Mouse (Mus musculus): ENCODE measurements around the gene Fancc. TPM values are rescaled to one million over a fixed set of nuclear protein-coding genes. Genes with fewer than 3 reads are reported as not detected.
"Not testable (repeated sequence)": the region's sequence is repeated elsewhere in the genome, so short reads cannot be mapped to it uniquely, and the experiment has no call there.

The Fancc gene
- total RNA-seq, 2 experiments from 2014 or later, result 7.2 to 7.6 TPM

DNA sequence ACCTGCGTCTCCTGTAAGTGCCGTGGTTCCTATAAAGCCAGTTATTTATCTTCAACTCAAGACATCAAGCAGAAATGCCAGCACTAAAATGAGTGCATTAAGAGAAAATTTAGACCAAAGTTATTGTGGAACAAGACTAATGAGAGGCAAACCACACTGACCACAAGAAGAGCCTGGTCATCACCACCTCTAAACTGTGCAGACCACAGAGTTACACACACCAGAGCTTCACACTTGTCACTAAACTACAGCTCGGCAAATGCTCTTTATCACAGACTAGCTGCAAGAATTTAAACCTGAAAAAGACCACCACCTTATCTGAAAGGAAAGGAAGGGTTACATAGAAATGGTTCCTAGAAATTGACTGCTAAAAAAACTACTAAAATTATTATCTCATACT is 135.3 kb downstream of the Fancc start:
- DNase-seq (ENCODE audit: low spot score in 2 of 2), result no peak
- intact Hi-C loops (cut with DNase I), result loop anchor here (10.0 kb wide), 1 partner anchor 673 kb away; no protein-coding TSS in a partner anchor

GRCm38 (mm10) chr13:63360111-63360885 is 136.8 kb downstream of the Fancc start:
- DNase-seq (ENCODE audit: low spot score in 2 of 2), result peak; percentile 16 to 57
- intact Hi-C loops (cut with DNase I), result loop anchor here (10.0 kb wide), 1 partner anchor 675 kb away; no protein-coding TSS in a partner anchor

DNA sequence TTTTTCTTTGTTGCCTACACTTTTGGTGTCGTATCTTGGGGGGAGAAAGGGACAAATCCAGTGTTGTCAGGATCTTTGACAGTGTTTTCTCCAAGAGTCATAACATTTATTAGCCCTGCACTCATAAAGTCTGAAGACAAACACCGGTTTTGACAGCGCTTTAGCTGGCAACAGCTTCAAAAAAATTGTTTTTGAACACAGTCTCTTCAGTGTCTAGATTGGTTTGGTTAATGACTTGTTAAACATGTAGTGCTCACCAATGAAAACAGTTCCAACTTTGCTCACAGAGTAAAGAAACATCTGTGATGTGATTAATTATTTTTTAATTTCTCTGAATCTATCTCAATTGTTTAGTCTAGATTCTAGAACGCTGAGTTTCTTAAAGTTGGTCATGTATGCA is 137.7 kb downstream of the Fancc start:
- intact Hi-C loops (cut with DNase I), result no loop called here
- no peak for DNase-seq (ENCODE audit: low spot score in 2 of 2)

DNA sequence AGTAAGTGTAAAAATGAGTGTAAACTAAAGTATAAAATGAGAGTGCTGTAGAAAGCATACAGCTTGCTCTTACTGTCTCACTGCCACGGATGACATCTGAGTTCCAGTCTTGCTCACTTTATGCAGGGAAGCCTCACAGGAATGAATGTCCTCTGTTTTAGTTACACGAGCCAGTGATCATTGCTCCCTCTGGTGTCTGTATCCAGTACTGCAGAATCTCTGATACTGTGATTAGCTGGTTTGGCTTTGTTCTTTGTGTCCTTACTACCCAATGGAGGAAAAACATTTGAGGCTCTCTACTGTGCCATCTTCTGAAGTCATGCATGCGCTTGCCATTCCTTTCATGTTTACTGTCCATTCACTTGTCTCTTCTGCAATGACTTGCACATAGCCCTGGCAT is 140.5 kb downstream of the Fancc start:
- DNase-seq (ENCODE audit: low spot score in 2 of 2), result peak; percentile 79 to 84

DNA sequence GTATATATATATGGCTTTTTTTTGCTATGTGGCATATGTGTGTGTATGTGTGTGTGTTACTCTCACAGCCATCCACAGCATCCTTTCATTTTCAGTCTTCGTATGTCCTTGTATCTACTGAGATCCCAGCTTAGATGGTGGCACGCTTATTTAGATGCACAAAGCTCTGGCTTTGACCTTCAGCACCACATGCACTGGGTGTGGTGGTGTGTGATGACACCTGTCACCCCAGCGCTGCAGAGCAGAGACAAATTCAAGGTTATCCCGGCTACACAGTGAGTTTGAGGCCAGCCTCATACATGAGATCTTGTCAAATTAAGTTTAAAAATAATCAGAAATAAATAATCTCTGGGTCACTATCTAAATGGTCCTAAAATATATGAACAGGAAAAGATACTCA is 141.0 kb downstream of the Fancc start:
- DNase-seq (ENCODE audit: low spot score in 2 of 2), result no peak
- intact Hi-C loops (cut with DNase I), result no loop called here

More for the DNA sequence above, 140.5 kb downstream of the Fancc start:
- intact Hi-C loops (cut with DNase I), result no loop called here

DNA sequence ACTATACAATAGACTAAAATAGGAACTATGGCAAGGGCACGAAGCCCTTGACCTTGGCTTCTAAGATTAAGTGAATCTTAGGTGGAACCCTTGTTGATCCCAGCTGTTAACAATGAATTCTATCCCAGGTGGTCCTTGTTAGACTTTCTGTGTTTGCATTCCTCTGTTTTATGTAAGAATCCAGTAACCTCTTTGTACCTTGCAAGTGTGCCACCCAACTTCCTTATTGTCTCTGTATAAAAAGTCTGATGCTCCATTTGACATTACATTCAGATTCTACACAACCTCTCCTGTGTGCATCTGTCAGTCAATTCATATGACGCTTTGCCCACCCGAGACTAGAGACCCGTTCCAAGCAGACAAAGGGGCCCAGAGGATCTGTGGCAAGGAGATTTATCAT is 143.8 kb downstream of the Fancc start:
- DNase-seq (ENCODE audit: low spot score in 2 of 2); intact Hi-C loops (cut with DNase I): not testable (repeated sequence)

DNA sequence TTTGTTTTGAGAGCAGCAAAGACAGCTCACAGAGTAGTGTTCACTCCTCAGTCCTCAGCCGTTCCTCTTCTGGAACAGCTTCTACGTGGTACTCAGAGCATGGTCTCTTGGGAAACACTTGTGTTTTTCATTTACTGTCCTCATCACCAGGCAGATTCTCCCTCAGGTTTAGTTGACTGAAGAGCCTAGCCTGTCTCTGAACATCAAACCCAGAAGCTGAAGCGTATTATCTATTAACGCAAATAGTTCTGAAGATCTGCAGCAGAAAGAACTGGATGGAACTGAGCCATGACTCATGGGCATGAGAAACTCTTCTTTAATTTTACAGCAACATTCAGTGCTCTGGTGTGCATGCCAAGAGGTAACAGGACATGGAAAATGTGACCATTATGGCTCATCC is 147.0 kb downstream of the Fancc start:
- intact Hi-C loops (cut with DNase I), result no loop called here
- DNase-seq (ENCODE audit: low spot score in 2 of 2), result no peak

- no peak for DNase-seq (ENCODE audit: low spot score in 2 of 2)
- intact Hi-C loops (cut with DNase I), result no loop called here
Measured at GRCm38 (mm10) chr13:63347639-63348038, 149.4 kb downstream of the Fancc start.

DNA sequence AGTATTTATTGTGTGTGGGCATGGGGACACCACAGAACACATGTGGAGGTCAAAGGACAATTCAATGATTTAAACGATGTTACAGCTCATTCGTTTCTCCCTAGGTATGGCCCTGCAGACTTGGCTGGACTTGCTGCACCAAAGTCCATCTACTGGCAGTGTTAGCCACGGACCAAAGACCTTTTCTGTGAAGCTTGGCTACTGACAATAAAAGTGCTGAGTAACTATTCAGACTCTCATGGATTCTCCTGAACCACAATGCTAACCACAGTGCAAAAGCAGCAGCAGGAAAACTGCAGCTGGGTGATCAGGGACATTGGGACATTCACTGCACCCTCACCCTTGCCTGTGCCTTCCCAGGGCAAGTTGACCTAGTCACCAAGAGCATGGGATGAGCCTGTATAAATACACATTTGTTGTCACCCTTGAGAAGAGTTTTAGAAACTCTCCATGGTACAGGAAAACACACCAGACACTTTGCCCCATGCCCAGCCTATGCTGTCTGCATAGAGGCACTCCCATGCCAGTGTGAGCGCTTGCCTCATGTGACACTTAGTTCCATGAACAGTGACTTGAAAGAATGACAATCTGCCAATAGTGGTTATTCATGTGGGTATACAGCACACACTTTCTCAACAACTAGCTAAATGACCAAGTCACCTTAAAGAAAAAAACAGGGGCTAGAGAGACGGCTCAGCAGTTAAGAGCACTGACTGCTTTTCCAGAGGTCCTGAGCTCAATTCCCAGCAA is 151.4 kb downstream of the Fancc start:
- intact Hi-C loops (cut with DNase I), result no loop called here
- no peak for DNase-seq (ENCODE audit: low spot score in 2 of 2)

DNA sequence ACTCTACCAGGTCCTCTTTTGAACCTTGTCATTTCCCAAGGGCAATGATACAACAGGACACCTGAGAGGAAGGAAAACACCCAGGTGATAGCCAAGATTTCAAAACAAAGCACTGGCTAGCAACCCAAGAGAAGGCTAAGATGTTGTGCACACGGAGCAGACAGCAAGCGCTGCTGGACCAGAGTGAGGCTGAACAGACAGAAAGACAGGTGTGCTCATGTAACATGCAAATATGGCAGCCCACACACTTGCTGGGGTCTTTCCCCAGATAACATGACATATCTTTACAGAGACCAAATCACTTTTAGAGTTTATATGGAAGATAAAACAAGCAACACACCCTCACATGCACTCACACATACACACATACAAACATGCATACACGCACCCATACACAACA is 152.6 kb downstream of the Fancc start:
- intact Hi-C loops (cut with DNase I), result no loop called here
- no peak for DNase-seq (ENCODE audit: low spot score in 2 of 2)

DNA sequence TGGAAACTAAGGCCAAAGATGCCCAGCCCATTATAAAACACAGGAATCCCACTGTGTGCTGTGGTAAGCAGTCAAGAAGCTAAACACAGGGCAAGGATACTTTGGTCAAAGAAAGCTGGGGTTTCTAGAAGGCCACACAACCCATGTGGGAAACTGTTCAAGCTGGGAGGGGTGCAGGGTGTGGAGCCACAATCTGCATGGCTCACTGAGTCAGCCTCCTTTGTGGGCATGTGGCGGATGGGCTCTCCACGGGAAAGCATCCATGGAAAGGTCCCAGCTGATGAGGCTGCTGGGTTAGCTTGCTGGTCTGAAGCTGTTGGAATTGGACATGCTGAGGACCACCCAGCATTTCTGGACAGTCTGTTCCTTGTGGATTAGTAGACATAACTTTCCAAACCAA is 154.3 kb downstream of the Fancc start:
- DNase-seq (ENCODE audit: low spot score in 2 of 2), result no peak
- intact Hi-C loops (cut with DNase I), result no loop called here

DNA sequence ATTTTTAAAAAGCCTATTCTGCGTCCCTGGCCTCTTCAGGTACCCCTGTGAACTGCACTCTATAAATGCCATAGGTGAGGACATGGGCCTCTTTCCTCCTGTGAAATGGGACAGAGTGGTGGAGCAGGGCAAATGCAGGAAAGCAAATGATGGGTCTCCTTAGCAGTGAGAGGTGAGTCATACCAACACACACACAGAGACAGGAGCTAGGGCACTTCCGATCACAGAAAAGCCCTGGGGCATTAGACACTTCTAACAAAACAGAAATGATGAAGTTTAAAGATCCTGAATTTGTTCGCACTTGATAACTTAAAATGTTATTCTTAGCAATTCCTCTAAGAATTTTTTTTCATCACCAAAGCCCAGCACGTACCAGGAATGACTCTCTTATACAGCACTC is 157.1 kb downstream of the Fancc start:
- intact Hi-C loops (cut with DNase I), result no loop called here
- DNase-seq (ENCODE audit: low spot score in 2 of 2), result no peak

DNA sequence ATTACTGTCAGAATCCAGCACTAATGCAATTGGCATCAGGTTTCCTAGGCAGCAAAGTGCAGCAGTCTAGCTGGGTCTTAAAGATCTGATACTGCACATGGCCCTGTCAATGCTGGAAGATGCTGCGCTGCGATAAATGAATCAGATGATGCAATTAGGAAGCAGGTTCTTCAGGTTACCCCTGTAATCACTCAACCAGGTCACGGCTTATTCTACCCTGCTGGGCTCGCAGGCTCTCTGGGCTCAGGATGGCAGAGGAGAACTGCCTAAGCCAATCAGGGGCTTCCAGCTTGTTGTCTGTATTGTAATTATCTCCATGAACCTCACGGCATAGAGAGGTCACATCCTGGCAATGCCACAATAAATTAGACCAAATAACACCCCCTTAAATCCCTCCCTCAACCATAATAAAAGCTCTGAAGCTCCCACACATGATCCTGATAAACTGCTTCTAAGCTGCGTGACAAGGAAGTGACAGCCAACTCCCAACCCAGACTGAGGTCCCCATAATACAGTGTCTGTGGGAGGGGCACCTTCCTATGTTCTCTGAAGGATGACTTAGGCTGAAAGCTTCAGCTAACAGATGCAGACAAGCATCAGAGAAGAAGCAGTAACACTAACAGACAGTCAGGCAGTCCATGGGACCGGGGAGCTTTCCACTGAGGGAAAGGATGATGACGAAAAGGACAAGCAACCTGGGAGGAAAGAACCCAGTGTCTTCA is 159.7 kb downstream of the Fancc start:
- intact Hi-C loops (cut with DNase I), result no loop called here
- no peak for DNase-seq (ENCODE audit: low spot score in 2 of 2)

GRCm38 (mm10) chr13:63336335-63336734 is 160.7 kb downstream of the Fancc start:
- intact Hi-C loops (cut with DNase I), result no loop called here
- DNase-seq (ENCODE audit: low spot score in 2 of 2), result peak in 1 of 2 experiments; percentile 72

DNA sequence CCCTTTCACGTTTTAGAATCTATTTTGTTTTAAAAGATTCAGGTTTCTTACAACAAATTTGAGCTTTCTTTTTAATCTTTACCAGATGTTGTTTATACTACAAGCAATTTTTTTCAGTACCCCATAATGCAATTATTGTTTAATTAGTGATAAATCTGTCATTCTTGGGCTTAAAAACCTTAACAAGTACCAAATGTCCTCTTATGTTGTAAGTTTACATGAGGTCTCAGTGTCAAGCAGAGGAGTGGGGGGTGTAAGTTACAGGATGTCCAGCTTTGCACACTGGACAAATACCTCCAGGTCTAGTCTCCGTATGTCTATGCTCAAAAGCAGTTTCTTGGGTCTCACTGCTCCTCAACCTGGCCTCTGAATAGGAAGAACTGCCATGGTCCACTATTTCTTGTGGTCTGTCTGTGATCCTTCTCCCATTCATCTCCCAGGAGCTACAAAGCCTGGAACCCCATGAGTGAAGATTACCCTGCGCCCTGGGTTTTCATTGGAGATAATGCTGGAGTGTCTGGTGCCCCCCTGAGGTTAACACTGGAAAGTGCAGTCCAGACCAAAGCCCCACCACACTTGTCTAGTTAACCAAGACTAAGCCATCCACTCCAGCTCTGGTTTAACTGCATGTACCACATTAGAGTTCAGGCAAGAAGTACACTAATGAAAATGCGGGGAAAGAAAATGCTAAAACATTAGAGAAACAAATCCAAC is 161.5 kb downstream of the Fancc start:
- peak in 1 of 2 experiments; percentile 47 for DNase-seq (ENCODE audit: low spot score in 2 of 2)
- intact Hi-C loops (cut with DNase I), result no loop called here

- intact Hi-C loops (cut with DNase I), result loop anchor here (1.0 to 5.0 kb wide), 3 partner anchors 90 to 570 kb away; partner anchors contain the start of gene Platr25
- DNase-seq (ENCODE audit: low spot score in 2 of 2), result peak; percentile 61 to 71
Measured at GRCm38 (mm10) chr13:63332576-63333300, 164.3 kb downstream of the Fancc start.

DNA sequence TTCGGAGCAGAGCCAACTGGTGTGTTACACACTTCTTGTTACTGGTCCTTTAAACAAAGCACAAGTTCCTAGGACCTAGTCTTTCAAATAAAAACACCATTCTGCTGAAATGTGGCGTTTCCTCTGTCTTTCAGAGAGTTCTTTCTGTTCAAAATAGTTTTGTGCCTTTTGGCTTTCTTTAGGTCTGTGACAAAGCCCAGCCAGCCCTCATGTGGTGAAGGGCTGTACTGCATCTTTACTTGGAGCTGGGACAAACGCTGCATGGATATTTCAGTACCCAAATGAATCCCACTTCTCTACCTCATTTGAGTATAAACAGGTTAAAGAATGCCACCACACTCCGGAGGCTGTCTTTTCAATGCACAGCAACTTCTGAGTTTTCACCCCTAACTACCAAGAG is 165.7 kb downstream of the Fancc start:
- peak; percentile 70 to 84 for DNase-seq (ENCODE audit: low spot score in 2 of 2)
- intact Hi-C loops (cut with DNase I), result loop anchor here (2.0 to 5.0 kb wide), 3 partner anchors 89 to 569 kb away; partner anchors contain the start of gene Platr25

- intact Hi-C loops (cut with DNase I), result loop anchor here (2.0 to 5.0 kb wide), 3 partner anchors 88 to 568 kb away; partner anchors contain the start of gene Platr25
- DNase-seq (ENCODE audit: low spot score in 2 of 2), result peak; percentile 67 to 84
Measured at GRCm38 (mm10) chr13:63330236-63330860, 166.7 kb downstream of the Fancc start.
